Mouse (Mus musculus): ENCODE data around the gene Zfp653.
"Not testable (repeated sequence)": the region's sequence is repeated elsewhere in the genome, so short reads cannot be mapped to it uniquely, and the experiment has no call there.

Gene Zfp653

GRCm38 (mm10) chr9:22070791-22071573 lies at the start of gene Zfp653, which contains the start of gene Gm49318:
TSS of gene Zfp653 (minus strand) at chr9:22071376.
TSS of gene Gm49318 (minus strand) at chr9:22071259.
- peak; percentile 97 for DNase-seq (ENCODE audit: low spot score)

GRCm38 (mm10) chr9:22119543-22119942 lies 48.4 kb upstream of the Zfp653 start:
- DNase-seq (ENCODE audit: low spot score), result no peak

- no peak for DNase-seq (ENCODE audit: low spot score)
Measured at GRCm38 (mm10) chr9:22117754-22118456, 46.7 kb upstream of the Zfp653 start.

GRCm38 (mm10) chr9:22116740-22117426 lies 45.7 kb upstream of the Zfp653 start, which contains the start of gene Elof1:
TSS of gene Elof1 (minus strand) at chr9:22117172.
- DNase-seq (ENCODE audit: low spot score), result peak; percentile 94

- DNase-seq (ENCODE audit: low spot score), result no peak
Measured at GRCm38 (mm10) chr9:22116086-22116485, 44.9 kb upstream of the Zfp653 start.

- DNase-seq (ENCODE audit: low spot score), result no peak
Measured at GRCm38 (mm10) chr9:22115635-22116034, 44.5 kb upstream of the Zfp653 start.

- no peak for DNase-seq (ENCODE audit: low spot score)
Measured at GRCm38 (mm10) chr9:22108194-22108593, 37.0 kb upstream of the Zfp653 start.

- DNase-seq (ENCODE audit: low spot score), result no peak
Measured at GRCm38 (mm10) chr9:22099922-22100321, 28.7 kb upstream of the Zfp653 start.

- DNase-seq (ENCODE audit: low spot score), result no peak
Measured at GRCm38 (mm10) chr9:22098993-22099696, 28.0 kb upstream of the Zfp653 start, which contains the start of gene Cnn1. TSS of gene Cnn1 (plus strand) at chr9:22099216.

- peak; percentile 67 for DNase-seq (ENCODE audit: low spot score)
Measured at GRCm38 (mm10) chr9:22095854-22096307, 24.7 kb upstream of the Zfp653 start.

GRCm38 (mm10) chr9:22092746-22093145 lies 21.6 kb upstream of the Zfp653 start:
- no peak for DNase-seq (ENCODE audit: low spot score)

GRCm38 (mm10) chr9:22089986-22090385 lies 18.8 kb upstream of the Zfp653 start:
- DNase-seq (ENCODE audit: low spot score), result no peak

- DNase-seq (ENCODE audit: low spot score), result no peak
Measured at GRCm38 (mm10) chr9:22089281-22089680, 18.1 kb upstream of the Zfp653 start.

- no peak for DNase-seq (ENCODE audit: low spot score)
Measured at GRCm38 (mm10) chr9:22087034-22087618, 15.9 kb upstream of the Zfp653 start.

- no peak for DNase-seq (ENCODE audit: low spot score)
Measured at GRCm38 (mm10) chr9:22086012-22086411, 14.8 kb upstream of the Zfp653 start.

- peak; percentile 95 for DNase-seq (ENCODE audit: low spot score)
Measured at GRCm38 (mm10) chr9:22085022-22085834, 14.1 kb upstream of the Zfp653 start, which contains the start of gene Ecsit. TSS of gene Ecsit (minus strand) at chr9:22085438.

- DNase-seq (ENCODE audit: low spot score), result no peak
Measured at GRCm38 (mm10) chr9:22084667-22085021, 13.5 kb upstream of the Zfp653 start.

- no peak for DNase-seq (ENCODE audit: low spot score)
Measured at GRCm38 (mm10) chr9:22076223-22076622, 5.0 kb upstream of the Zfp653 start.

- not testable (repeated sequence) for DNase-seq (ENCODE audit: low spot score)
Measured at GRCm38 (mm10) chr9:22075778-22076177, 4.6 kb upstream of the Zfp653 start.

- DNase-seq (ENCODE audit: low spot score), result no peak
Measured at GRCm38 (mm10) chr9:22072276-22072675, 1.1 kb upstream of the Zfp653 start.
